Mouse (Mus musculus): ENCODE results near the gene Gm29797.

GRCm38 (mm10) chr2:181670285-181670912 is 13.6 kb downstream of the Gm29797 start:
- TF ChIP-seq POLR2A (IDR thresholded peaks at IDR 0.05; ENCODE audit: insufficient read length, low read depth) (no peak), SRF (IDR thresholded peaks at IDR 0.05; ENCODE audit: control insufficient read depth, insufficient read length, low read depth) (no peak), TCF12 (IDR thresholded peaks at IDR 0.05; ENCODE audit: insufficient read depth, poor library complexity, severe bottlenecking) (no peak), E2F4 (IDR thresholded peaks at IDR 0.05; ENCODE audit: insufficient read depth) (no peak), MYOD1 (IDR thresholded peaks at IDR 0.05; ENCODE audit: control insufficient read depth in 1 of 3, insufficient read length in 2 of 3, low read depth in 2 of 3) (no peak), CEBPB (IDR thresholded peaks at IDR 0.05; ENCODE audit: insufficient read depth, poor library complexity, severe bottlenecking) (no peak)
